8 mouse cellular contexts compared by ENCODE assay signal in genomic region chr2:71545882-71546639, GRCm38 (mm10). TPM values are rescaled to one million over a fixed set of nuclear protein-coding genes. Genes with fewer than 3 reads are reported as not detected.
DNase-seq lines count a peak whose midpoint lies in the region; ATAC-seq and TF ChIP-seq lines count a peak whose summit lies in the region.

No protein-coding gene starts in this region.

- peak overlapping the region; percentile 33; the same call in 1 of the 2 replicates for H3K4me3 ChIP-seq in heart, adult 2 months
- H3K4me3 ChIP-seq in E14TG2a.4 (replicated peaks; ENCODE audit: low read length): peak overlapping the region; percentile 90
- H3K4me3 ChIP-seq in embryonic facial prominence, embryonic 11.5 days (ENCODE audit: low read depth, low read length): peak overlapping the region; percentile 66
- peak overlapping the region; percentile 51 for H3K4me3 ChIP-seq in hindbrain, embryonic 12.5 days
- peak overlapping the region; percentile 47 for H3K4me3 ChIP-seq in liver, postnatal 0 days (ENCODE audit: low read depth, low read length)
- peak overlapping the region; percentile 32 for H3K4me3 ChIP-seq in stomach, postnatal 0 days (ENCODE audit: low read depth, low read length)

- H3K79me2 ChIP-seq in heart, adult 2 months (replicated peaks; ENCODE audit: control insufficient read depth, insufficient read depth, low read length): no peaks in the 10 kb centered on the region

- DNase-seq in heart, adult 2 months: peak; percentile 37 to 65
- DNase-seq in heart, adult 9 months (ENCODE audit: low spot score in 2 of 2): no peak
- peak; percentile 75 for DNase-seq in embryonic facial prominence, embryonic 11.5 days (ENCODE audit: low spot score)
- DNase-seq in liver, postnatal 0 days: no peak
- peak; percentile 45 for DNase-seq in stomach, postnatal 0 days (ENCODE audit: low spot score)
- DNase-seq in gastrocnemius, adult 8-10 months (ENCODE audit: low spot score in 2 of 2): no peak

- H3K4me1 ChIP-seq in heart, adult 2 months (ENCODE audit: control insufficient read depth, insufficient read depth, low read length): peaks cover 1% of the 10 kb centered on the region; the same call in 1 of the 2 replicates
- H3K4me1 ChIP-seq in E14TG2a.4 (replicated peaks; ENCODE audit: low read depth, low read length): peaks cover 58% of the 10 kb centered on the region
- H3K4me1 ChIP-seq in embryonic facial prominence, embryonic 11.5 days (ENCODE audit: control insufficient read depth, insufficient read depth, low read length): peaks cover 7% of the 10 kb centered on the region
- peaks cover 21% of the 10 kb centered on the region for H3K4me1 ChIP-seq in hindbrain, embryonic 12.5 days
- H3K4me1 ChIP-seq in liver, postnatal 0 days (ENCODE audit: insufficient read depth): peaks cover 18% of the 10 kb centered on the region
- 0 out of 2 replicates have a peak, but pooled peaks cover 3% of the 10 kb centered on the region for H3K4me1 ChIP-seq in stomach, postnatal 0 days (replicated peaks; ENCODE audit: control insufficient read depth, insufficient read depth)

- TF ChIP-seq POLR2A in heart, adult 2 months (IDR thresholded peaks at IDR 0.05; ENCODE audit: insufficient read depth, low read depth, low read length): no peak

- intact Hi-C loops in heart, adult 2 months (cut with DNase I): loop anchor here (1.0 to 5.0 kb wide), 4 partner anchors 14 to 1731 kb away; partner anchors contain the start of gene Dlx1

- no peaks in the 10 kb centered on the region for H3K9me3 ChIP-seq in E14TG2a.4 (ENCODE audit: low read length)
- H3K9me3 ChIP-seq in embryonic facial prominence, embryonic 11.5 days (replicated peaks; ENCODE audit: control insufficient read depth, low read length): no peaks in the 10 kb centered on the region
- no peaks in the 10 kb centered on the region for H3K9me3 ChIP-seq in hindbrain, embryonic 12.5 days (replicated peaks)
- H3K9me3 ChIP-seq in liver, postnatal 0 days (ENCODE audit: low read length): no peaks in the 10 kb centered on the region
- no peaks in the 10 kb centered on the region for H3K9me3 ChIP-seq in stomach, postnatal 0 days (ENCODE audit: control insufficient read depth, low read length)

- H3K4me2 ChIP-seq in embryonic facial prominence, embryonic 11.5 days (ENCODE audit: low read depth, low read length): peak overlapping the region; percentile 94
- peak overlapping the region; percentile 98 for H3K4me2 ChIP-seq in hindbrain, embryonic 12.5 days (replicated peaks)
- H3K4me2 ChIP-seq in liver, postnatal 0 days (ENCODE audit: low read depth, low read length): peak overlapping the region; percentile 72
- H3K4me2 ChIP-seq in stomach, postnatal 0 days (replicated peaks; ENCODE audit: low read depth): peak overlapping the region; percentile 50

- no peak overlapping the region for H3K9ac ChIP-seq in heart, adult 2 months (ENCODE audit: low read depth, low read length)
- peak overlapping the region; percentile 83 for H3K9ac ChIP-seq in embryonic facial prominence, embryonic 11.5 days (replicated peaks; ENCODE audit: low read length)
- H3K9ac ChIP-seq in hindbrain, embryonic 12.5 days: peak overlapping the region; percentile 54
- no peak overlapping the region for H3K9ac ChIP-seq in liver, postnatal 0 days (replicated peaks)
- H3K9ac ChIP-seq in stomach, postnatal 0 days (ENCODE audit: low read length): no peak overlapping the region

- H3K27ac ChIP-seq in heart, adult 2 months: no peak overlapping the region
- H3K27ac ChIP-seq in embryonic facial prominence, embryonic 11.5 days (replicated peaks; ENCODE audit: low read depth, low read length): peak overlapping the region; percentile 90
- 0 out of 2 replicates have a peak overlapping the region, but pooled peaks have one; percentile 9 for H3K27ac ChIP-seq in hindbrain, embryonic 12.5 days
- no peak overlapping the region for H3K27ac ChIP-seq in liver, postnatal 0 days (ENCODE audit: low read depth)
- no peak overlapping the region for H3K27ac ChIP-seq in stomach, postnatal 0 days (replicated peaks)

- peak; percentile 55 for ATAC-seq in embryonic facial prominence, embryonic 11.5 days (replicated peaks; ENCODE audit: insufficient number of reproducible peaks, low FRiP score, low TSS enrichment, low read depth)
- peak; percentile 46 for ATAC-seq in hindbrain, embryonic 12.5 days (ENCODE audit: low FRiP score)
- no peak for ATAC-seq in liver, postnatal 0 days
- ATAC-seq in stomach, postnatal 0 days (ENCODE audit: low FRiP score, low TSS enrichment): no peak

- no peak for TF ChIP-seq EP300 in heart, adult 2 months (IDR thresholded peaks at IDR 0.05; ENCODE audit: insufficient read depth, low read depth, low read length)
- TF ChIP-seq EP300 in liver, postnatal 0 days (IDR thresholded peaks at IDR 0.05; ENCODE audit: low read depth): no peak
- TF ChIP-seq EP300 in stomach, postnatal 0 days (optimal IDR thresholded peaks at IDR 0.05): no peak

- 1% methylated on average over 59 of the region's 59 CpGs for WGBS in heart, adult 2 months
- under 1% methylated on average over 58 of the region's 59 CpGs for WGBS in embryonic facial prominence, embryonic 11.5 days
- WGBS in hindbrain, embryonic 12.5 days: under 1% methylated on average over 59 of the region's 59 CpGs
- under 1% methylated on average over 58 of the region's 59 CpGs for WGBS in liver, postnatal 0 days (ENCODE audit: insufficient replicate concordance)
- 2% methylated on average over 56 of the region's 59 CpGs for WGBS in stomach, postnatal 0 days

- no peaks in the 10 kb centered on the region for H3K36me3 ChIP-seq in heart, adult 2 months (ENCODE audit: control insufficient read depth, insufficient read depth, low read length)
- H3K36me3 ChIP-seq in E14TG2a.4 (ENCODE audit: insufficient read depth, low read length): no peaks in the 10 kb centered on the region
- no peaks in the 10 kb centered on the region for H3K36me3 ChIP-seq in embryonic facial prominence, embryonic 11.5 days (replicated peaks; ENCODE audit: control insufficient read depth, insufficient read depth, low read depth, low read length)
- H3K36me3 ChIP-seq in hindbrain, embryonic 12.5 days: no peaks in the 10 kb centered on the region
- no peaks in the 10 kb centered on the region for H3K36me3 ChIP-seq in liver, postnatal 0 days (replicated peaks; ENCODE audit: insufficient read depth, low read length)
- H3K36me3 ChIP-seq in stomach, postnatal 0 days (ENCODE audit: control insufficient read depth, insufficient read depth, low read length): no peaks in the 10 kb centered on the region

- H3K27me3 ChIP-seq in heart, adult 2 months (ENCODE audit: control insufficient read depth, insufficient read depth, low read length): peaks cover 44% of the 10 kb centered on the region
- H3K27me3 ChIP-seq in E14TG2a.4 (ENCODE audit: insufficient read depth, low read length): peaks cover 92% of the 10 kb centered on the region
- H3K27me3 ChIP-seq in embryonic facial prominence, embryonic 11.5 days (ENCODE audit: control insufficient read depth, insufficient read depth, low read length): peaks cover 32% of the 10 kb centered on the region
- H3K27me3 ChIP-seq in hindbrain, embryonic 12.5 days: peaks cover 90% of the 10 kb centered on the region
- H3K27me3 ChIP-seq in liver, postnatal 0 days (ENCODE audit: insufficient read depth, low read length): peaks cover 92% of the 10 kb centered on the region
- peaks cover 21% of the 10 kb centered on the region for H3K27me3 ChIP-seq in stomach, postnatal 0 days (ENCODE audit: control insufficient read depth, insufficient read depth, low read length)

- no peak for TF ChIP-seq CTCF in heart, adult 2 months (IDR thresholded peaks at IDR 0.05)
- no peak for TF ChIP-seq CTCF in E14TG2a.4 (conservative IDR thresholded peaks at IDR 0.05; ENCODE audit: low read length)
- TF ChIP-seq CTCF in liver, postnatal 0 days (IDR thresholded peaks at IDR 0.05; ENCODE audit: low read depth): no peak
- no peak for TF ChIP-seq CTCF in stomach, postnatal 0 days (IDR thresholded peaks at IDR 0.05; ENCODE audit: low read depth)

RNA-seq across cellular contexts. Expression of gene Dlx2, which starts 0.5 kb away (rescaled TPM):
- total RNA-seq in heart, adult 2 months (2021): not detected
- polyA plus RNA-seq in heart, adult 2 months (2012; rRNA removed): not detected in 2 replicates
- 18.0 and 20.3 TPM in 2 replicates for polyA plus RNA-seq in embryonic facial prominence, embryonic 11.5 days (2014; fragmentation: Nextera tagmentation; extraction: Ambion mirVana)
- polyA plus RNA-seq in hindbrain, embryonic 12.5 days (2016; fragmentation: Nextera tagmentation; extraction: Ambion mirVana): 4.7 and 5.3 TPM in 2 replicates
- not detected in 2 replicates for polyA plus RNA-seq in liver, postnatal 0 days (2015; fragmentation: Nextera tagmentation; extraction: Ambion mirVana)
- 1.3 TPM in 2 replicates for polyA plus RNA-seq in stomach, postnatal 0 days (2015; fragmentation: Nextera tagmentation; extraction: Ambion mirVana)
- not detected for total RNA-seq in gastrocnemius, adult 8-10 months (2022)

RNA-seq across cellular contexts. Expression of gene Dlx1, which starts 18.1 kb away (rescaled TPM):
- total RNA-seq in heart, adult 2 months (2021): under 1 TPM; 0.23 to 0.39 TPM
- 0.14 and 0.26 TPM in 2 replicates for polyA plus RNA-seq in heart, adult 2 months (2012; rRNA removed)
- 53.9 and 76.2 TPM in 2 replicates for polyA plus RNA-seq in embryonic facial prominence, embryonic 11.5 days (2014; fragmentation: Nextera tagmentation; extraction: Ambion mirVana)
- polyA plus RNA-seq in hindbrain, embryonic 12.5 days (2016; fragmentation: Nextera tagmentation; extraction: Ambion mirVana): 8.3 and 10.1 TPM in 2 replicates
- polyA plus RNA-seq in liver, postnatal 0 days (2015; fragmentation: Nextera tagmentation; extraction: Ambion mirVana): 0.06 and 0.09 TPM in 2 replicates
- polyA plus RNA-seq in stomach, postnatal 0 days (2015; fragmentation: Nextera tagmentation; extraction: Ambion mirVana): 3.2 and 3.8 TPM in 2 replicates
- under 1 TPM in 1 of 4 experiments, not detected in 3; 0.12 TPM for total RNA-seq in gastrocnemius, adult 8-10 months (2022)

Comparison
In these comparisons a context has a peak if more than half of its experiments do, and no peak if none do; other contexts are left out.
1. DNase-seq: peak in heart, adult 2 months (2 of 2), embryonic facial prominence, embryonic 11.5 days (single experiment) and stomach, postnatal 0 days (single experiment); none in heart, adult 9 months (0 of 2), liver, postnatal 0 days (single experiment) and gastrocnemius, adult 8-10 months (0 of 2).
2. H3K27ac ChIP-seq: peak in embryonic facial prominence, embryonic 11.5 days (single experiment) and hindbrain, embryonic 12.5 days (single experiment); none in heart, adult 2 months (single experiment), liver, postnatal 0 days (single experiment) and stomach, postnatal 0 days (single experiment).
3. H3K4me3 ChIP-seq: peak in every context shown above with its lines; median percentile 90 in E14TG2a.4; 66 in embryonic facial prominence, embryonic 11.5 days; 51 in hindbrain, embryonic 12.5 days; 47 in liver, postnatal 0 days; 33 in heart, adult 2 months; 32 in stomach, postnatal 0 days.
4. H3K9ac ChIP-seq: peak in embryonic facial prominence, embryonic 11.5 days (single experiment) and hindbrain, embryonic 12.5 days (single experiment); none in heart, adult 2 months (single experiment), liver, postnatal 0 days (single experiment) and stomach, postnatal 0 days (single experiment).
5. ATAC-seq: peak in embryonic facial prominence, embryonic 11.5 days (single experiment) and hindbrain, embryonic 12.5 days (single experiment); none in liver, postnatal 0 days (single experiment) and stomach, postnatal 0 days (single experiment).
6. Peak in every context shown above with its lines, with median percentiles within 50 percentile points of each other: H3K4me2 ChIP-seq.